Mouse (Mus musculus) v-Abl transformed pro-B cells (cell line): ENCODE data around the gene Cmpk1.
"Not testable (repeated sequence)": the region's sequence is repeated elsewhere in the genome, so short reads cannot be mapped to it uniquely, and the experiment has no call there.

Source experiments
- in situ Hi-C, 2 experiments: fragments of 400-800 bp; cut with MboI; formaldehyde crosslinking; loops; one replicate each; pipeline ENCODE4 v1.15.1; 2025; ENCODE audit not compliant: unreplicated experiment in 2 of 2

The Cmpk1 gene

DNA sequence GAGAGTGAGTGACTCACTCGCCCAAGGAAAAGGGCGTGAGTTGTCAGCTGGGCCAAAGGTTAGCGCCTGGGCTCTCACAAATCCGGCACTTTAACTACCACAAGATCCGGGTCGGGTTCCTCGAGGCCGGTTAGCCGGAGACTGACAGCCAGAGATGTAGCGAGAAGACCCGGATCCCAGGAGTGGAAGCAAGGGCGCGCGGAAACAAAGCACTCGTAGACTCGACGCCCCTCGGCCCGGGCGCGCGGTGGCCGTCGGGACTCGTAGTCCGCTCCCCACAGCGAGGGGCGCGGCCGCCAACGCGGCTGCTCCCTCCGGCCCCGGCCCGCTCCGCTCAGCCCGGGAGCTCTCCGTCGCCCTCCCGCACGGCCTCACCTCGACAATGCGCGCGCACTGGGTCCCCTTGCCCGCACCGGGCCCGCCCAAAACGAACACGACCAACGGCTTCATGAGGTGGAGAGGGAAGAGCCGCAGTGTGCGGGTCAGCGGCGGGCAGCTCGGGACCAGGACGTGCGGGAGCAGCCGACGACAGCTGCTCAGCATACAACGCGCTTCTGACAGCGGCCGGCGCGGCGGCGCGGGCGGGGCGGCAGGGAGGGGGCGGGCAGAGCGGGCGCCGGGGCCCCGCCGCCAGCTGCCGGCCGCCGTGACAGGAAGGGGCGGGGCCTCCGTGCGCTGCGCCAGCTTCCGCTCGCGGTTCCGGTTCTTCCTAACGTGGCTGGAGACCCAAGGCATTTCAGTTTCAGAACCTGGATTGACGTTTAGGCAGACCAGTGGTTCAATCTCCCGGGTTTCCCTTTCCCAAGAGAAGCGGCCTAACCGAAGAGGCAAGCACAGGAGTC lies at the start of gene Cmpk1:
TSS of gene Cmpk1 (minus strand) at position 651 of the 842 bp plus-strand sequence.
- in situ Hi-C loops, result loop anchor here in 1 of 2 experiments (25.0 kb wide), 1 partner anchor 100 kb away; the partner anchor contains the start of gene Pdzk1ip1

DNA sequence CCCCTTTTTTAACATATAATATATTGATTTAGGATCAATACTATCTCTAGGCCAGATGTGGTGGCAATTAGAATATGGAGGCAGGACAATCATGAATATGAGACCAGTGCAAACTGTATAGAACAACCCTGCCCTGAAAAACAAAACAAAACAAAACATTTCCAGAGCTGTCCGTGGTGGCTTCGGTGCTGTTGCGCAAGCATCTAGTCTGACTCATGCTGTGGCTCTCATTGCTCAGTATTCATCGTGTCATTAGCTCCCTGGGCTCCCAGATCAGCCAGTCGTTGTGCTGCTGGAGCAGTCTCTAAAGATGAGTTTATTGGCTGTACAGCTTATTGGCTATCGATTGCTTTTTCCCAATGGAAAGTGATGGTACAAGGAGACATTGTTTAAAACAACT lies 48.0 kb upstream of the Cmpk1 start:
- in situ Hi-C loops, result no loop called here

GRCm38 (mm10) chr4:115019997-115020396 lies 33.0 kb upstream of the Cmpk1 start:
- in situ Hi-C loops, result no loop called here

- in situ Hi-C loops, result no loop called here
Observed at GRCm38 (mm10) chr4:115014276-115014675, 27.2 kb upstream of the Cmpk1 start.

DNA sequence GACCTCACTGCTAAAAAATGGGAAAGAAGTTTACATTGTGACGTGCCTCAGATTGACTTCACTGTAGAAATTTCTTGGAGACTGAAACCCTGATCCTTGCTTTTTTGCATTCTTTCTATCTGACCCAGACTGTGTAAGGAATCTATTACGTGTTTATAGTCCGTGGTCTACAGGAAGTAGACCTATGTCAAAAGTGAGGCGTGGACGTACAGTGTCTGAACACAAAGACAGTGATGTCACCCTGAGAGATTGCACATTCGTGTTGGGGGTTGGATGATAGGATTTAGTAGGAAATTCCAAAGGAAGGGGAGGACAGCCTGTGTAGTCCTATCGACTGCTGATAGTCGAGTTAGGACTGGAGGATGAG lies 13.4 kb upstream of the Cmpk1 start:
- in situ Hi-C loops, result no loop called here

GRCm38 (mm10) chr4:114999773-115000428 lies 12.9 kb upstream of the Cmpk1 start, which contains the start of gene Stil:
Gene Stil (plus strand): TSS chr4:115000159.
- in situ Hi-C loops, result loop anchor here (10.0 to 25.0 kb wide), 2 partner anchors 87 to 95 kb away; partner anchors contain the start of gene Pdzk1ip1 (in 1 of the 2)

- in situ Hi-C loops, result loop anchor here (10.0 to 25.0 kb wide), 2 partner anchors 88 to 95 kb away; partner anchors contain the start of gene Pdzk1ip1 (in 1 of the 2)
Observed at GRCm38 (mm10) chr4:114999445-114999772, 12.4 kb upstream of the Cmpk1 start.

DNA sequence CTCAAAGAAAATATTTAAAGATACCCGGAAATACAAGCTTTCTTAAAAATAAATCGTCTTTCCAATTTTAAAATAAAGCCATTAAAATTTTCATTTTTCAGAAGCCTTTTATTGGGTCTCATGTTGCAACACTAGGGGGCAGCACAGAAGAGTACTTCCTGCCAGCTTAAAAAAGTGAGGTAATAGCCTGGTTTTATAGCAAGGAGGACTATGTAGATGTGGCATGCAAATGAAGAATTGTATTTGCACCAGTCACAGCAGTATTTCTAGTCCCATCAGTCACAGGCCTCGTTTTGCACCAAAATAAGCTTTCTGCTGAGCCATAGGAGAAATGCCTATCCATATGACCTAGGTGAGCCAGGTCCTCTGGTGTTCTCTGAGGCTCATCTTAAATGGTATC lies 10.0 kb upstream of the Cmpk1 start:
- in situ Hi-C loops, result loop anchor here (10.0 to 25.0 kb wide), 2 partner anchors 90 to 98 kb away; partner anchors contain the start of gene Pdzk1ip1 (in 1 of the 2)

GRCm38 (mm10) chr4:114994218-114994617 lies 7.2 kb upstream of the Cmpk1 start:
- in situ Hi-C loops, result loop anchor here (10.0 to 25.0 kb wide), 2 partner anchors 93 to 101 kb away; partner anchors contain the start of gene Pdzk1ip1 (in 1 of the 2)

DNA sequence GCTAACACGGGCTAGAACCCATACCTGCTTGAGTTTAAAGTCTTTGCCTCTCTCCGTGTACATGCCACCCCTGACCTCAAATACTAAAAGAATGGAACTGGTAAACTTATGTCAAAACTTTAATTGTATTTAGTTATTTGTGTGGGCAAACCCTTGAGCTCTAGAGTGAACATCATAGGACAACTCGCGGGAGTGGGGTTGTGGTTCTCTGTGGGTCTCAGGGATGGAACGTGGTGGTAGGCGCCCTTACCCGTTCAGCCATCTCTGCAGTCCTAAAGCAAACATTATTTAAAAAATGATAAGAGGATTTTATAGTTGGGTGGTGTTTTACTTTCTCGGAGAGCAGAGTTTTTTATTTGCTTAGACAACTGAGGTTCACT lies 840 bp downstream of the Cmpk1 start:
- in situ Hi-C loops, result loop anchor here in 1 of 2 experiments (25.0 kb wide), 1 partner anchor 101 kb away; the partner anchor contains the start of gene Pdzk1ip1

GRCm38 (mm10) chr4:114983020-114983419 lies 4.0 kb downstream of the Cmpk1 start:
- in situ Hi-C loops, result loop anchor here in 1 of 2 experiments (25.0 kb wide), 1 partner anchor 104 kb away; the partner anchor contains the start of gene Pdzk1ip1

- in situ Hi-C loops, result loop anchor here in 1 of 2 experiments (25.0 kb wide), 1 partner anchor 105 kb away; the partner anchor contains the start of gene Pdzk1ip1
Observed at GRCm38 (mm10) chr4:114982619-114983018, 4.4 kb downstream of the Cmpk1 start.

DNA sequence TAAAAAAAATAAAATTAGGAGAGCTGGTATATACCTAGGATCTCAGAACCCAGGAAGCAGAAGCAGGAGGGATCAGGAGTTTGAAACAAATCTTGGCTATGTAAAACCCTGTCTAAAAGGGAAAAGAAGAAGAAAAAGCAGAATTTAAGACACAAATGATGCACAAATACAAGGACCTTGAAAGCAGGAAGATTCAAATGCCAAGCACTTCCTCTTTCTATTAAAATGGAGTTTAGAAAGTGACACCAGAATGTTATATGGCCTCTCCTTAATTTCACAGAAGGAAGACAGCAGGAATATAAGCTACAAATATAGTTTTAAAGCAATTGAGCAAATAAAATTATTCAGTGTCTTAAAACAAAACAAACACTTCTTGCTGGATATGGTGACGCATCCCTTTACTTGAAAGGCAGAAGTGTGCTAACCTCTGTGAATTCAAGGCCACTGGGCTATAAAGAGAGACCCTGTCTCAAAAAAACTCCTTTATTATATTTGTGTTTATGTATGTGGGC lies 13.8 kb downstream of the Cmpk1 start:
- in situ Hi-C loops, result loop anchor here in 1 of 2 experiments (10.0 kb wide), 1 partner anchor 58 kb away; no protein-coding TSS in a partner anchor

DNA sequence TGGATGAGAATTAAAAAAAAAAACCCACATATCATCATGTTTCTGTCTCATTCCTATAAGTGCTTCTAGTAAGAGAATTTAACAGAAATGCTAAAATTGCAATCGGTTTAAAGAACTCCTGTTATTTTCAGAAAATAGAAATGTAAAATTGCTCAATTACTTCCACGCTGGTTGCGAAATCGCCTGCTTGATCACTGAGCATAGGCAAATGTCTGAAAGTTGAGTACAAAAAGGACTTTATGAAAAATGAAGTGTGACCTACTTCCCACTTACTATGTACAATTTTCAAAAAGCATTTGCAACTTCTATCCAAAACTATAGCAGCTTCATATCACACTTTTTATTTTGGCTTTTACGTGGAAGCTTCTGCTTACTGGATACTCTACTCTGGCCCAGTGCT lies 16.3 kb downstream of the Cmpk1 start:
- in situ Hi-C loops, result loop anchor here in 1 of 2 experiments (10.0 kb wide), 1 partner anchor 56 kb away; no protein-coding TSS in a partner anchor

GRCm38 (mm10) chr4:114960881-114961280 lies 26.2 kb downstream of the Cmpk1 start:
- in situ Hi-C loops, result not testable (repeated sequence)

GRCm38 (mm10) chr4:114959533-114959932 lies 27.5 kb downstream of the Cmpk1 start:
- in situ Hi-C loops, result no loop called here

DNA sequence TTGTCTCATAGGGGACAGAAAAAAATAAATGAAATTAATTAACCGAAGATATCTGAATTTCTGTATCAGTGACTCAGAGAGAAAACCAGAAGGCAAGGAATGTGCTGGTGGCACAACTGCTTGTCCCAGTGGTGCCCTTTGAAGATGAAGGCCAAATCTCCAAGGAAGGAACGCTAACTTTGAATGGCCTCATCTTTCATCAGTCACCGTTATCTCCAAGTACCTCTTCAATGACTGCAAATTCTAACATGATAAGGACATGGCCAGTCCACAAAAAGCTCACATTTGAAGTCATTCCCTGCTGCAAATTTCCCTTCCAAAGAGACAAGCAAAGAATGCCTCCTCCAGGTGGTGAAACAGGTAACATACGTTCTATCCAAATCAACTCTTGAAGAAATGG lies 28.3 kb downstream of the Cmpk1 start:
- in situ Hi-C loops, result no loop called here

DNA sequence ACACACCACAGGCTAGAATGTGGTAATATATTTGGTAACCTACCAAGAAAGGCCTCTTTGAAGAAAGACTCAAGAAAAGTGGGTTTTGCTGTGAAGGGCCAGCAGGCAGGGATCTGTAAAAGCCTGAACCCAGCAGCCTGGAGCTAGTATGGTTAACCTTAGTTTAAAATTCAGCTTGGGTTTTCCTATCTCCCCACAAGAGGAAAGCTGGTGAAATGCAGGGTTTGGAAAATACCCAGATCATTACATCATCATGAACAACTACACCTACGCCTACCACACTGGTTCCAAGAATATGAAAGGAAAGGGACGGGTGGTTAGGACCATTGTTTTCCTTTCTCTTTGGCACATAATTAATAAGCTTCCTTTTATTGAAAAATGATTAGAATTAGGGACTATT lies 28.8 kb downstream of the Cmpk1 start:
- in situ Hi-C loops, result no loop called here

GRCm38 (mm10) chr4:114957403-114957802 lies 29.6 kb downstream of the Cmpk1 start:
- in situ Hi-C loops, result no loop called here

DNA sequence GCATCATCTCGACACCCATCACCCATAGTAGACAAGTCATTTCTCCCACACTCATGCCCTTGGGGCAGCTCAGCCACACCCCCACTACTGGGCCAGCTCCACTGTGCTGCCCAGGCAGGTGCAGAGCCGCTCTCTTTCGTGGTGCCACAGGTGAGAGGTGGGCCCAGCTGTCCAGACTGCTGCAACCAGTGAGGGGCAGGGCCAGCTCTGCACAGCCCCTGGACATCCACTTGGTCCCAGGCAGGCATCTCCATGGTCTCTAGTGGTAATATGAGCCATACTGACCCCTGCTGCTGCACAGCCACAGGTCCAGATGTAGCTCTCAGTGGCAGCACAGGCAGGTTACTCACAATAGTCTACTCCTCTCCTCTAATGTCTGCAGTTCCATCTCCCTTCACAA lies 33.9 kb downstream of the Cmpk1 start:
- in situ Hi-C loops, result no loop called here
